Mouse (Mus musculus): ENCODE measurements around the gene Cep55. TPM values are rescaled to one million over a fixed set of nuclear protein-coding genes. Genes with fewer than 3 reads are reported as not detected.

Cep55 gene
- polyA plus RNA-seq (2021; fragmentation: Nextera tagmentation) = 0.11 and 0.22 TPM in 2 replicates
- long read RNA-seq, experiment 1 = 0 reads
- long read RNA-seq, experiment 2, partial matches to known transcripts = 1 of 1 reads
- long read RNA-seq, experiment 2, other reads (novel, unspliced or antisense) = 0 of 1 reads

DNA sequence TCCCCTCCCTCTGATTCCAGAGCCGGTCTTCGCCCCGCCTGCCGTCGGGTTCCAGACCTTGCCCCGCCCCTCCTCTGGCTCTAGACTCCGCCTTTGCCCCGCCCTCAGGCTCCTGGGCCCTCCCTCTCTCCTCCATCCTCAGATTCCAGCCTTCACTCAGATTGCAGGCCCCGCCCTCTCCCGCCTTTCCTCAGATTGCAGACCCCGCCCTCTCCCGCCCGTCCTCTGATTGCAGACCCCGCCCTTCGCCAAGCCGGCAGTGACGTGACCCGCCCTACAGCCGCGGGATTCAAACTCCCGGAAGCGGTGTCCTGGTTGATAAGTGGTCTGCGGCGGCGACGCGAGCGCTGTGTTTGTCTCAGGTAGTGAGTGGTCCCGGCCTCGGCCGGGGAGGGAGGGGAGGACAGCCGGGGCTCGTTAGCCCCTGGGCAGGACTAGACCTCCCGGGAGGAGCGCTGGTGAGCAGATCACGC, at the start of gene Cep55:
TSS of gene Cep55 (plus strand) at position 292 of the 473 bp plus-strand sequence.

DNA sequence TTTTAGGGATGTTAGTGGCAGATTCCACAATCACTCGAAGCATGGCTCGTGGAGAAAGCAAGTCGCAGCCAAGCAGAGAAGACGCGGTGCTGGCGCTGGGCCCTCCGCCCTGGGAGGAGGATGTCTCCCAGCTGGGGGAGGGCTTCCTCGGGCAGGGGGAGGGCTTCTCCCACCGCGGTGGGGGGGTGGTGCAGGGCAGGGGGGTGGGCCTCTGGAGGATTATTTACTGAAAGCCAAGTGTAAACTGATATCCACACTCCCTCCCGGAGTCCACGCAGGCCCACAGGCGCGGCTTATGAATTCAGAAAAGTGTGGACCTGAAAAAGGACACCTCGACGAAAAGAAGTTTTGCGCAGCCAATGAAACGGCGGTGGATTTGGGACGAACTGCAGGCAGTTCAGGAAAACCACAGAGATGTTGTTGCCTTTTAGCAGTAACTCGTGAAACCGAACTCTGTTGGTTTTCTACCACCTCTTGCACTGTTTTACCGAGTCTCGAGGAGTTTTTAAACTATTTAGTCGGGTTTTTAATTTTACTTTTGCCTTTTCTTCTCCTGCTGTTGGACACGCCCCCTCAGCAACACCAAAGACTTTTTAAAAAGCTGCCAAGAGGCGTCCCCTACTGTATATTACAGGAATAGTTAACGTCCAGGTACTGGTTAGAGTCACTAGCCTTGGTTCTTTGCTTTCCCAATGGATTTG, 11.4 kb upstream of the Cep55 start, which contains the start of gene Myof:
TSS of gene Myof (minus strand) at position 297 of the 701 bp plus-strand sequence.

DNA sequence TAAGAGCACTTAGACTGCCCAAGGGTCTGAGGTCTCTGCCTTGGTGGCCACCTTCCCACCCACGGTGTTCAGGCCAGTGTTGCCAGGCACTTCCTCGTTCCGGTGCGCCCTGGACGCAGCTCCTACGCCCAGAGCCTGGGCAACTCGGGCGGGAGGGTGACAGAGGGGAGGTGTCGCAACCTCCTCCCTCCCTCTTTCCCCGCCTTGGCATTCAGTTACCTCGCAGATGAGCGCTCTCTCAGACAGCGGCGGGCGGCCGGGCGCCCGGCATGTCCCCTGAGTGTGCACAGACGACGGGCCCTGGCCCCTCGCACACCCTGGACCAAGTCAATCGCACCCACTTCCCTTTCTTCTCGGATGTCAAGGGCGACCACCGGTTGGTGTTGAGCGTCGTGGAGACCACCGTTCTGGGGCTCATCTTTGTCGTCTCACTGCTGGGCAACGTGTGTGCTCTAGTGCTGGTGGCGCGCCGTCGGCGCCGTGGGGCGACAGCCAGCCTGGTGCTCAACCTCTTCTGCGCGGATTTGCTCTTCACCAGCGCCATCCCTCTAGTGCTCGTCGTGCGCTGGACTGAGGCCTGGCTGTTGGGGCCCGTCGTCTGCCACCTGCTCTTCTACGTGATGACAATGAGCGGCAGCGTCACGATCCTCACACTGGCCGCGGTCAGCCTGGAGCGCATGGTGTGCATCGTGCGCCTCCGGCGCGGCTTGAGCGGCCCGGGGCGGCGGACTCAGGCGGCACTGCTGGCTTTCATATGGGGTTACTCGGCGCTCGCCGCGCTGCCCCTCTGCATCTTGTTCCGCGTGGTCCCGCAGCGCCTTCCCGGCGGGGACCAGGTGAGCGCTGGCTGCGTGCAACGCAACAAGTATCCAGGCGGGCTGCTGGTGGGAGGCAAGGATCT, 42.3 kb downstream of the Cep55 start, which contains the start of gene Ffar4:
TSS of gene Ffar4 (plus strand) at position 214 of the 901 bp plus-strand sequence.

Other genes starting within 250 kb of the Cep55 start
- 0.60 and 0.80 TPM in 2 replicates for gene Myof, start 11.4 kb upstream of the Cep55 start, polyA plus RNA-seq (2021; fragmentation: Nextera tagmentation)
- 0.15 TPM in 1 of 2 replicates, not detected in the other for gene Ffar4, start 42.1 kb downstream of the Cep55 start, polyA plus RNA-seq (2021; fragmentation: Nextera tagmentation)
- 89.7 and 99.5 TPM in 2 replicates for gene Rbp4, start 70.3 kb downstream of the Cep55 start, polyA plus RNA-seq (2021; fragmentation: Nextera tagmentation)
- 0.04 TPM in 1 of 2 replicates, not detected in the other for gene Pde6c, start 77.8 kb downstream of the Cep55 start, polyA plus RNA-seq (2021; fragmentation: Nextera tagmentation)
- 25.9 and 26.7 TPM in 2 replicates for gene Fra10ac1, start 169.1 kb downstream of the Cep55 start, polyA plus RNA-seq (2021; fragmentation: Nextera tagmentation)
- gene Lgi1, start 209.5 kb downstream of the Cep55 start, polyA plus RNA-seq (2021; fragmentation: Nextera tagmentation) = 53.6 and 77.5 TPM in 2 replicates

Data from left cerebral cortex, adult 6 months (tissue).